Comparison of ENCODE assay signal across 20 mouse cellular contexts in the genomic region with DNA sequence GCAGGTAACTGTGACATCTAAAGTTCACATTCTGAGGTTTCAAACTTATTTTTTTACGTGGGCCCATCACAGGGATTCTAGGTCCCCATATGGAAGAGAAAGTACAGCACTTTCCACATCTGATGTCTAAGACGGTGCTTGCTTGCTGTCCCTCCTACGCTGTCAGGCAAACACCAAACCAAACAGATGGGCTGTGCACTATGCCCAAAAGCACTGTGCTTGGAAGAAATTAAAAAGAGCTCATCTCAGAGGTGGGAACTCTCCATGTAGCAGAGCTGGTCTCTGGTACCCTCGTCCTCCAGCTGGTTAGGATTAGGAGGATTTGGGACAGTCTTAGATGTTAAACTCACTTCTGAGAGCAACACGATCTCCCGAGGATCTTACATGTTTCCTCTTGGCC.
A peak's percentile ranks its signal among the peaks of the same experiment; 100 is the strongest.
DNase-seq lines count a peak whose midpoint lies in the region; ATAC-seq lines count a peak whose summit lies in the region.
"Had no signal": no experiment of that assay in that cellular context is flagged by ENCODE, and none has a peak within 500 bp of the region (broad histone marks: within the 10 kb centered on the region; RNA-seq: fewer than 3 reads in every experiment).

No protein-coding gene starts in this region.

- H3K4me3 ChIP-seq in kidney, embryonic 15.5 days (replicated peaks) = no peak overlapping the region
- H3K4me3 ChIP-seq: gastrocnemius, adult 2 months; heart, embryonic 15.5 days; intestine, embryonic 15.5 days; neural tube, embryonic 12.5 days had no signal

- intact Hi-C loops in left cerebral cortex, postnatal 4 days (cut with DNase I) = loop anchor here (10.0 kb wide), 1 partner anchor 768 kb away; no protein-coding TSS in a partner anchor

- no peaks in the 10 kb centered on the region for H3K9me3 ChIP-seq in kidney, embryonic 15.5 days (replicated peaks)
- H3K9me3 ChIP-seq: heart, embryonic 15.5 days; intestine, embryonic 15.5 days; neural tube, embryonic 12.5 days had no signal

- no peaks in the 10 kb centered on the region for H3K4me1 ChIP-seq in kidney, embryonic 15.5 days
- H3K4me1 ChIP-seq: heart, embryonic 15.5 days; intestine, embryonic 15.5 days; neural tube, embryonic 12.5 days had no signal

- H3K4me2 ChIP-seq in kidney, embryonic 15.5 days = no peak overlapping the region
- H3K4me2 ChIP-seq: heart, embryonic 15.5 days; intestine, embryonic 15.5 days; neural tube, embryonic 12.5 days had no signal

- ATAC-seq in kidney, embryonic 15.5 days (replicated peaks; ENCODE audit: low FRiP score) = no peak
- ATAC-seq: activated CD4-positive, CD25-positive, alpha-beta regulatory T cell, adult 4 months; forebrain, embryonic 14.5 days; intestine, embryonic 15.5 days had no signal

- no peak overlapping the region for H3K27ac ChIP-seq in kidney, embryonic 15.5 days
- H3K27ac ChIP-seq: gastrocnemius, adult 2 months; heart, embryonic 15.5 days; intestine, embryonic 15.5 days; kidney, postnatal 0 days; neural tube, embryonic 12.5 days had no signal

- WGBS in kidney, embryonic 15.5 days = 83% methylated on average over 6 of the region's 6 CpGs

- peak; percentile 73 for DNase-seq in left cerebral cortex, adult 11 months (ENCODE audit: low spot score)
- no peak for DNase-seq in left cerebral cortex, postnatal 4 days
- DNase-seq in frontal cortex, adult 2 months (ENCODE audit: extremely low spot score in 1 of 2, low spot score in 1 of 2) = peak; percentile 87
- peak; percentile 40 for DNase-seq in layer of hippocampus, postnatal 36 days
- DNase-seq in right cerebral cortex, postnatal 25 days = peak; percentile 75
- no peak for DNase-seq in kidney, adult 18-20 months
- no peak for DNase-seq in spleen, postnatal 10 days (ENCODE audit: low spot score in 2 of 2)
- DNase-seq: adrenal gland, postnatal 25 days; B cell, adult 2 months; cerebellum, adult 9-10 months; embryo, embryonic 11 days; gastrocnemius, adult 2 months; lung, adult 18-20 months had no signal

- H3K27me3 ChIP-seq in kidney, embryonic 15.5 days = no peaks in the 10 kb centered on the region
- H3K27me3 ChIP-seq: heart, embryonic 15.5 days; intestine, embryonic 15.5 days; neural tube, embryonic 12.5 days had no signal

- no peak overlapping the region for H3K9ac ChIP-seq in kidney, embryonic 15.5 days
- H3K9ac ChIP-seq: heart, embryonic 15.5 days; intestine, embryonic 15.5 days; neural tube, embryonic 12.5 days had no signal

- H3K36me3 ChIP-seq in kidney, embryonic 15.5 days = no peaks in the 10 kb centered on the region
- H3K36me3 ChIP-seq: heart, embryonic 15.5 days; intestine, embryonic 15.5 days had no signal

Comparison
In these comparisons a context has a peak if more than half of its experiments do, and no peak if none do; other contexts are left out.
1. DNase-seq: peak in left cerebral cortex, adult 11 months (single experiment), frontal cortex, adult 2 months (2 of 2), layer of hippocampus, postnatal 36 days (2 of 2) and right cerebral cortex, postnatal 25 days (single experiment); none in left cerebral cortex, postnatal 4 days (single experiment), kidney, adult 18-20 months (single experiment) and spleen, postnatal 10 days (0 of 2).